Mouse (Mus musculus): ENCODE measurements at regions not wholly inside any gene's neighbourhood (a gene's known extent, or its start where the extent isn't known, plus 50 kb on each side); places are given as distances from the start of the nearest gene placed in this dataset.
"Not testable (repeated sequence)": the region's sequence is repeated elsewhere in the genome, so short reads cannot be mapped to it uniquely, and the experiment has no call there.

DNA sequence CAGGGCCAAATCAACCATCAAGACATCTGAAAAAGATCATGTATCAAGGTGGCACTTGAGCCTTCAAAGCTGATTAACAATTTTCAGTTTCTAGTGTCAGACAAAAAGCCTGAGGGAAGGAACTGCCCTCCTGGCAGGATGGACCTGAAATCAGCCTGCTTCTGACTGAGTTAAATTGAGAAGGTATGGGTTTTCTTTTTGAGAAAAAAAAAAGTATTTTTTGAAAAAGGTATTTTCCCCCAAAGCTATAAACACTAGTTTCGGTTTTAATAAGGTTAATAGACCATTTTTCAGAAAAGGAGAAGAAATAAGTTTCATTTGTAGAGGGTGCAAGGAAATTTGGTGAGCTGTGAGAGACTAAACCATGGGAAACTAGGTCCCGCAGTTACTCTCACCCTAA is 124.6 kb upstream of the Mrpl21 start:
- peaks cover 22% of the 10 kb centered on the region for H3K9me3 ChIP-seq (ENCODE audit: low read length)
- not testable (repeated sequence) for H3K27ac ChIP-seq (ENCODE audit: low read depth, low read length); H3K36me3 ChIP-seq (ENCODE audit: insufficient read depth, low read length); DNase-seq (ENCODE audit: low spot score); H3K9ac ChIP-seq (replicated peaks; ENCODE audit: low read length, poor library complexity, severe bottlenecking); H3K4me3 ChIP-seq (ENCODE audit: low read depth, low read length); H3K27me3 ChIP-seq (ENCODE audit: insufficient read depth, low read length); H3K4me1 ChIP-seq (ENCODE audit: insufficient read depth, low read length); ATAC-seq (ENCODE audit: low FRiP score); H3K4me2 ChIP-seq (ENCODE audit: low read depth, low read length, poor library complexity, severe bottlenecking)
- WGBS, result 59% methylated on average over 2 of the region's 2 CpGs

DNA sequence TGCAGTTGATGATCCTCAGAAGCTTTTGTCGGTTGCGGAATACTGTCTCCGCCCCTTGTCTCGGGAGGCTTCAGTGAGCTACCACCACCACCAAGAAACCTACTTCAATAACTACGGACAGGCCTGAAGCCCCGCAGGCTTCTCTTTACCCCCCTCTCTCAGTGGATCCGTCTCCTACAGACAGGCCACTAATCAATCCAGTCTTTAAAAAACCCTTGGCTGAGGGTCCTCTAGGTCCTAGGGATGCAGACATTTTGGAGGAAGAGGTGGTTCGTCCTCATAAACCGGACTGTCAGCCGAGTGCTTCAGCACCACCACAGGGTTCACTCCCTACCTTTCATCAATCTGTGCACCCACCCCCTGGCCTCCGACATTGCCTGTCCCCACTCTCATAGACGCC is 123.4 kb upstream of the Mrpl21 start:
- H3K4me2 ChIP-seq (ENCODE audit: low read depth, low read length, poor library complexity, severe bottlenecking), result no peak overlapping the region
- 90% methylated on average over 12 of the region's 12 CpGs for WGBS
- H3K9me3 ChIP-seq (ENCODE audit: low read length), result peaks cover 22% of the 10 kb centered on the region
- H3K4me3 ChIP-seq (ENCODE audit: low read depth, low read length), result no peak overlapping the region
- H3K4me1 ChIP-seq (ENCODE audit: insufficient read depth, low read length), result no peaks in the 10 kb centered on the region
- DNase-seq (ENCODE audit: low spot score) (no peak), ATAC-seq (ENCODE audit: low FRiP score) (no peak)
- H3K9ac ChIP-seq (replicated peaks; ENCODE audit: low read length, poor library complexity, severe bottlenecking), result no peak overlapping the region
- TF ChIP-seq CTCF (IDR thresholded peaks at IDR 0.05), result no peak
- no peaks in the 10 kb centered on the region for H3K36me3 ChIP-seq (ENCODE audit: insufficient read depth, low read length)
- no peak overlapping the region for H3K27ac ChIP-seq (ENCODE audit: low read depth, low read length)
- H3K27me3 ChIP-seq (ENCODE audit: insufficient read depth, low read length), result no peaks in the 10 kb centered on the region

DNA sequence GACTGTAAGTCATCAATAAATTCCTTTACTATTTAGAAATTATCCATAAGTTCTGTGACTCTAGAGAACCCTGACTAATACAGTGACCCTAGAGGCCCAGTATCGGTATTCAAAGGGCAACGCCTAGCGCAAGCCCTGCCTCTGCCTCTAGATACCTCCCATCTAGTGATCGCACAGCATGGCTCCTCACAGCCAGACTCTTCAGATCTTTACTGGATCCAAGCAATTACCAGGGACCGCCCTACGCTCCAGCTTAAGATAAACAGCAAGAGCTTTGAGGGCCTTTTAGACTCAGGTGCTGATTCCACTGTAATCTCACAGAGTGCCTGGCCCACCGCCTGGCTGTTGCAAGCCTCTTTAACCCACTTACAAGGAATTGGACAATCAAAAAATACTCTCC is 115.0 kb upstream of the Mrpl21 start:
- no peaks in the 10 kb centered on the region for H3K27me3 ChIP-seq (ENCODE audit: insufficient read depth, low read length)
- 68% methylated on average over 7 of the region's 7 CpGs for WGBS
- DNase-seq (ENCODE audit: low spot score), result no peak
- H3K4me2 ChIP-seq (ENCODE audit: low read depth, low read length, poor library complexity, severe bottlenecking), result no peak overlapping the region
- no peak for ATAC-seq (ENCODE audit: low FRiP score)
- H3K36me3 ChIP-seq (ENCODE audit: insufficient read depth, low read length), result no peaks in the 10 kb centered on the region
- no peak overlapping the region for H3K9ac ChIP-seq (replicated peaks; ENCODE audit: low read length, poor library complexity, severe bottlenecking)
- H3K4me1 ChIP-seq (ENCODE audit: insufficient read depth, low read length), result no peaks in the 10 kb centered on the region
- no peak for TF ChIP-seq CTCF (IDR thresholded peaks at IDR 0.05)
- peaks cover 7% of the 10 kb centered on the region; the same call in 1 of the 2 replicates for H3K9me3 ChIP-seq (ENCODE audit: low read length)
- no peak overlapping the region for H3K4me3 ChIP-seq (ENCODE audit: low read depth, low read length)
- no peak overlapping the region for H3K27ac ChIP-seq (ENCODE audit: low read depth, low read length)

DNA sequence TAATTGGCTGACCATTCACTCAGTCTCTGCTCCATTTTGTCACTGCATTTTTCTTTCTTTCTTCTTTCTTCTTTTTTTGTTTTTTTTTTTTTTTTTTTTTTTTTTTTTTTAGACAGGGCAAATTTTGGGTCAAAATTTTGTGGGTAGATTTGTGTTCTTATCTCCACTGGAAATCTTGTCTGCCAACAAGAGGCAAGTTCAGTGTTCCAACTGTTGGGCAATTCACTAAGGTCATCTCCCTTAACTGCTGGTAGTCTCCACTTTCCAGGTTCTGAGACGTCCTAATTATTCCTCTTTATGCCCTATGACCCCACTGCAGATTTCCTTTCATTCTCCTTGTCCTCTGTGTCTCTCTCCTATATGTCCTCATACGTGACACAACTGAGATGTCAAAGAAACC is 100.1 kb upstream of the Mrpl21 start:
- H3K4me2 ChIP-seq (ENCODE audit: low read depth, low read length, poor library complexity, severe bottlenecking), result no peak overlapping the region
- no peaks in the 10 kb centered on the region for H3K27me3 ChIP-seq (ENCODE audit: insufficient read depth, low read length)
- H3K9me3 ChIP-seq (ENCODE audit: low read length), result no peaks in the 10 kb centered on the region
- H3K27ac ChIP-seq (ENCODE audit: low read depth, low read length), result no peak overlapping the region
- DNase-seq (ENCODE audit: low spot score), result no peak
- no peak overlapping the region for H3K9ac ChIP-seq (replicated peaks; ENCODE audit: low read length, poor library complexity, severe bottlenecking)
- no peak for ATAC-seq (ENCODE audit: low FRiP score)
- 53% methylated on average over 2 of the region's 2 CpGs for WGBS
- no peaks in the 10 kb centered on the region for H3K36me3 ChIP-seq (ENCODE audit: insufficient read depth, low read length)
- no peak overlapping the region for H3K4me3 ChIP-seq (ENCODE audit: low read depth, low read length)
- no peak for TF ChIP-seq CTCF (IDR thresholded peaks at IDR 0.05)
- H3K4me1 ChIP-seq (ENCODE audit: insufficient read depth, low read length), result no peaks in the 10 kb centered on the region

DNA sequence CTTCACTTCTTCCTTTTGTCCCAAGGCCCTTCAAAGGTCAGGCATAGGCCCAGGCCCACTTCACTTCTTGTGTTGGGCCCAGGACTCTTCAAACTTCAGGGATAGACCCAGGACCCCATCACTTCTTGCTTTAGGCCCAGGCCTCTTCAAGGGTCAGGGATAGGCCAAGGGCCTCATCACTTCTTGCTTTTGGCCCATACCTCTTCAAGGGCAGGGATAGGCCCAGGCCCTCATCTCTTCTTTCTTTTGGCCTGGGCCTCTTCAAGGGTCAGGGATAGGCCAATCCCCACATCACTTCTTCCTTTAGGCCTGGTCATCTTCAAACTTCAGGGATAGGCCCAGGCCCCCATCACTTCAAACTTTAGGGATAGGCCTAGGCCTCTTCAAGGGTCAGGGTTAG is 90.1 kb upstream of the Mrpl21 start:
- H3K9ac ChIP-seq (replicated peaks; ENCODE audit: low read length, poor library complexity, severe bottlenecking), result no peak overlapping the region
- no peaks in the 10 kb centered on the region for H3K27me3 ChIP-seq (ENCODE audit: insufficient read depth, low read length)
- no peaks in the 10 kb centered on the region for H3K36me3 ChIP-seq (ENCODE audit: insufficient read depth, low read length)
- DNase-seq (ENCODE audit: low spot score) (no peak), ATAC-seq (ENCODE audit: low FRiP score) (no peak)
- no peak overlapping the region for H3K4me2 ChIP-seq (ENCODE audit: low read depth, low read length, poor library complexity, severe bottlenecking)
- H3K4me3 ChIP-seq (ENCODE audit: low read depth, low read length), result no peak overlapping the region
- no peak overlapping the region for H3K27ac ChIP-seq (ENCODE audit: low read depth, low read length)
- TF ChIP-seq CTCF (IDR thresholded peaks at IDR 0.05), result no peak
- no peaks in the 10 kb centered on the region for H3K9me3 ChIP-seq (ENCODE audit: low read length)
- no peaks in the 10 kb centered on the region for H3K4me1 ChIP-seq (ENCODE audit: insufficient read depth, low read length)

DNA sequence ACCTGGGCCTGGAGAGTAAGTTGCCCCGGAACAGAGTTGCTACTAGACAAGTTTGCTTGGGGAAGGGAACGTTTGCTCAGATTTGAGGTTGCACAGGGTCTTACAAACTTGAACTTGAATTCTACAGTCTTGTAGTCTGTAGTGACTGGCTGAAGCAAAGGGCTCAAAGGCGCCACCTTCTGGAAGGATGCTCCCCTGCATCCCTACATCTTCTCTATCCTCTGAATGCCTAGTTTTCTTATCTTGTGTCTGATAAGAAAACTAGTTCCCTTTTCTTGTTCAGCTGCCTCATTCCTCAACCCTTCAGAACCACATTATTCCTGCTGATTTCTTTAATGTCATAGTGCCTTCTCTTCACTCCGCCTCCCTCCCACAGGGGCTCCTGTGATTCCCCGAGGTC is 78.2 kb upstream of the Mrpl21 start:
- H3K9ac ChIP-seq (replicated peaks; ENCODE audit: low read length, poor library complexity, severe bottlenecking); H3K4me2 ChIP-seq (ENCODE audit: low read depth, low read length, poor library complexity, severe bottlenecking); H3K36me3 ChIP-seq (ENCODE audit: insufficient read depth, low read length); H3K4me1 ChIP-seq (ENCODE audit: insufficient read depth, low read length); H3K27me3 ChIP-seq (ENCODE audit: insufficient read depth, low read length); H3K9me3 ChIP-seq (ENCODE audit: low read length); H3K4me3 ChIP-seq (ENCODE audit: low read depth, low read length); ATAC-seq (ENCODE audit: low FRiP score); H3K27ac ChIP-seq (ENCODE audit: low read depth, low read length); DNase-seq (ENCODE audit: low spot score): not testable (repeated sequence)
- WGBS, result 60% methylated on average over 5 of the region's 5 CpGs

DNA sequence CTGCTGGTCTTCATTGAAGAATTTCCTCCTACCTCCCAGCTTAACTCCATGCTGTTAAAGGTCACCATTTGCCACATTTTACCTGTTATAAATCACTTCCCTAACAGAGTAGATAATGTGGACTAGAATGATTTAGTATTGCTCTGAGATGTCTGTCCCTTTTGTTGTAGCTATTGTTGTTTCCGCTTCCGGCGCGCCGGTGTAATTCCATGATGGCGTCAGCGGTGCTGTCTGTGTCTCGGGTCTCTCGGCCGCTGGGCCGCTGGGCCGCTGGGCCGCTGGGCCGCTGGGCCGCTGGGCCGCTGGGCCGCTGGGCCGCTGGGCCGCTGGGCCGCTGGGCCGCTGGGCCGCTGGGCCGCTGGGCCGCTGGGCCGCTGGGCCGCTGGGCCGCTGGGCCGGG is 77.3 kb upstream of the Mrpl21 start:
- 77% methylated on average over 27 of the region's 28 CpGs for WGBS
- not testable (repeated sequence) for H3K4me1 ChIP-seq (ENCODE audit: insufficient read depth, low read length); H3K4me2 ChIP-seq (ENCODE audit: low read depth, low read length, poor library complexity, severe bottlenecking); H3K4me3 ChIP-seq (ENCODE audit: low read depth, low read length); H3K9me3 ChIP-seq (ENCODE audit: low read length); DNase-seq (ENCODE audit: low spot score); H3K9ac ChIP-seq (replicated peaks; ENCODE audit: low read length, poor library complexity, severe bottlenecking); H3K27me3 ChIP-seq (ENCODE audit: insufficient read depth, low read length); ATAC-seq (ENCODE audit: low FRiP score); H3K27ac ChIP-seq (ENCODE audit: low read depth, low read length); H3K36me3 ChIP-seq (ENCODE audit: insufficient read depth, low read length)

Measured in midbrain, postnatal 0 days (tissue).